Mouse (Mus musculus) heart, postnatal 10 days (tissue): Measurements from ENCODE around the gene Wdr59. TPM values are rescaled to one million over a fixed set of nuclear protein-coding genes. Genes with fewer than 3 reads are reported as not detected.

Source experiments
- DNase-seq, 2 experiments: peaks; one replicate each; pipeline ENCODE4 v3.0.0; 2021
- intact Hi-C: fragments of 180-260 bp; cut with DNase I; formaldehyde crosslinking; loops from one replicate; pipeline ENCODE4 v1.15.1; 2025
- microRNA-seq, 2 experiments: library from miRNA; unstranded; fragments of <30 nt; microRNA quantifications; one replicate each; pipeline ENCODE4 v1.2.0; 2022
- total RNA-seq, 2 experiments: library from RNA; stranded (reverse); gene quantifications; 2 replicates each; pipeline ENCODE4 v1.2.3; 2021

Wdr59 gene
- total RNA-seq, 2 experiments from 2014 or later: 10.0 to 10.2 TPM

DNA sequence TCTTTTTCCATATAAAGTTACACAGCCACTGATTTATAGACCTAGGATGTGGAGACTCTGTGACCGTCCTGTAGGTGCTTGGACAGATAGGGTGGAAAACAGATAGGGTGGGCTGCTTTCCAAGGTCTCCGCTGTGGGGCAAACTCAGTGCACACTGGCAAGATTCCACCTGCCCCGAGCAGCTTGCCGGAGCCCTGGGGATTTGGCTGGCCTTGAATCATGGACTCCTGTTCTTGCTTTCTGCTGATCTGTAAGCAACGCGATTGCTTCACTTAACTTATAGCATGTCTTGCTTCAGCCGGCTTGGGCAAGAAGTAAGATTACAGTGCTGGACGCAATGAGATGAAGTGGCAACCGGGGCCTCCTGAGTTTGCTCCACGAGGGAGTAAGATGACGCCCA is 97.7 kb downstream of the Wdr59 start:
- DNase-seq: no peak
- intact Hi-C loops: no loop called here

DNA sequence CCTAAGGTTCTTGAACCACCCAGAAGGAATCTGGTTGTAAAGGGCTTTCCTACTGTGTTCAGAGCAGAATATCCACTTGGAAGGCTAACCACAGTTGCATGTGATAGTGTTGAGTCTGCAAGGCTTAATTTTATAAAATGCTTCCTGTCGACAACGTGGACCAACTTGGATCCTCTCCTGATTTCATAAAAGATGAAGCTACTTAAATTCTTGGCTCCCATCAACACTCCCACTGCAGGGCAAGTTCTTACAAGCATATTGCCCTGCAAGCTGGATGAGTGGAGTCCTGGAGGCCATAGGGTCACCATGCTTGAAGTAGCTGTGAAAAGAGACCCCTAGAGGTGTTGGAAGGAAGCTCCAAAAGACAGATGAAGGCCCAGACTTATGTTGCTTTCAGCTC is 99.3 kb downstream of the Wdr59 start:
- no peak for DNase-seq
- intact Hi-C loops: no loop called here

DNA sequence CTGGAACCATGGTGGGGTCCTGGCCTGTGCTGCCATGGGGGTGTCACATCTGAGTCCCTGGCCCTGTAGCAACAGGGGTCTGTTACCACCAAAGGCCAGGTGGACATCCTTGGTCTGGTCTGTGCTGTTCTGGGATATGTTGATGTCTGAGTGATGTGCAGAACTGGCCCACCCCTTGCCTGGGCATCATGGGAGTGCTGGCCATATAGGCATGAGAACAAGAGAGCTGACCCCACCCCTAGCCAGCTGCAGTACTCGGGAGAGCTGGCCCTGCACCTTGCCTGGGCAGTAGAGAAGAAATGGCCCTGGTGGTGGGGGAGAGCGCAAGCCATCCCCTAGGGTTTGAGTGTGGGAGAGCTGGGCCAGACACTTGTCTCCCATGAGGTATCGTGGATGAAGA is 102.7 kb downstream of the Wdr59 start:
- intact Hi-C loops: loop anchor here (2.0 kb wide), 1 partner anchor 244 kb away; no protein-coding TSS in a partner anchor
- no peak for DNase-seq

DNA sequence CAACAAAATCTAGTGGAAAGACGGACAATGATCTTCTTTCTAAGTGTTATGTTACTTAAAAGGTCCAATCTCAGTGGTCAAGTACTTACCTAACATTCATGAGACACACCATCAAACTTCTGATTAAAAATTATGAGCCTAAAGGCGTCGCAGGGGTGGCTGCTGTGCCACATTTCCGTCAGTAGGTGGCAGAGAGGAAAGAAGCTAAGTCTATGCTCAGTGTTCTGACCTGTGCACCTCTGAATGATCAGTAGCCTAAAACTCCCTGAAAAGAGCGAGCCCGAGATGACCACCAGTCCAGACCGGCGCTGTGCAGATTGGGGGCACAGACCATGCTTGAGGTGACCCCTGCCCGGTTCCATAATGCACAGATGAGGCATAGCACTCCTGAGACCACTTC is 103.3 kb downstream of the Wdr59 start:
- DNase-seq: peak; percentile 24 to 53
- intact Hi-C loops: loop anchor here (1.0 to 2.0 kb wide), 2 partner anchors 21 to 244 kb away; no protein-coding TSS in a partner anchor

DNA sequence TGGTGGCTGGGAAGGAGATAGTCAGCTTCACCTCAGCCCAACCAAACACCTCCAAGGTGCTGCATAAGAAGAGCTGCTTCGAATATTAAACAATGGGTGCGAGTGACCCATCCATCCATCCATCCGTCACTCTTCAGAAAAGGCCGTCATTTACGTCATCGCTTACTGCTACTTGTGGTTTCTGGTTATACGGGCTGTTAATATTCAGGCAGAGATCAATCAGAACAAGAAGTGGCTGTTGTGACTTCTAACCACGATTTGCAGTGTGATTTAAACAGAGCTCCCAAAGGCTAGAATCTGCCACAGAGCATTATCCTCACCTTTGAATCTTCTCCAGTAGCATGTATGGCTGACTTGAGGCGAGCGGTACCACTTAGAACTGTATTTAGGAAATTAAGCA is 104.7 kb downstream of the Wdr59 start:
- intact Hi-C loops: no loop called here
- DNase-seq: no peak

DNA sequence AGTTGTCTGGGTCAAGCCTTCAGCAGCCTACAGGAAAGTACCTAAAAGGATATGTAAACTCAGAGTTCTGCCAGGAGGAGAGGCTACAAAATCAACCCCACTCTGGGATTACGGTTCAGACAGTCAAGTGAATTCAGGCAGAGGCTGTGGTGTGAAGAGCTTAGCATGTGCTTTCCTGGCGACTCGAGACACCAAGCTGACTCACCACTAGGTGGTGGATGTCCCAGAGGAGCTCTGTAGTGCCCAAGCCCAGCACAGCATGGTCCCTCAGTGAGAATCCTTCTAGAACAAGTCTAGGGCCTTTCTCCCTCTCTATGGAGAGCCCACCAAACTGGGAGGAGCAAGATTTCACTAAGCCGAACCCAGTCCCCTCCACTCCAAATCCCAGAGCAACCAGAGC is 118.5 kb downstream of the Wdr59 start:
- peak in 1 of 2 experiments; percentile 24 for DNase-seq
- intact Hi-C loops: no loop called here

Small RNA genes within 50 kb of the gene (microRNA-seq; reads per million reads assigned to microRNA genes)
- 0 reads per million in 2 experiments for gene Mir1957b

Other genes starting within 250 kb of the Wdr59 start
- gene Rfwd3, start 221.9 kb downstream of the Wdr59 start, total RNA-seq: 10 to 100 TPM; 20.4 to 26.1 TPM
- 1 to 10 TPM; 4.6 to 4.8 TPM for gene Mlkl, start 183.9 kb downstream of the Wdr59 start, total RNA-seq
- gene Fa2h, start 128.3 kb downstream of the Wdr59 start, total RNA-seq: under 1 TPM; 0.22 to 0.31 TPM
- gene Znrf1, start 14.0 kb upstream of the Wdr59 start, total RNA-seq: 10 to 100 TPM; 66.2 to 69.2 TPM
- gene Ldhd, start 108.3 kb upstream of the Wdr59 start, total RNA-seq: 1 to 10 TPM; 6.0 to 6.2 TPM
- 10 to 100 TPM in 1 of 2 experiments, 1 to 10 TPM in 1; 9.5 to 10.3 TPM for gene Zfp1, start 121.3 kb upstream of the Wdr59 start, total RNA-seq
- gene Ctrb1, start 168.9 kb upstream of the Wdr59 start, total RNA-seq: under 1 TPM in 1 of 2 experiments, not detected in 1; 0.40 TPM
- 10 to 100 TPM; 48.0 to 54.2 TPM for gene Bcar1, start 221.7 kb upstream of the Wdr59 start, total RNA-seq